Mouse (Mus musculus) heart, embryonic 16.5 days (tissue): Measurements from ENCODE around the gene Metap2. TPM values are rescaled to one million over a fixed set of nuclear protein-coding genes. Genes with fewer than 3 reads are reported as not detected.

ENCODE experiments used
- polyA plus RNA-seq: library from polyadenylated mRNA; unstranded; fragments of >200 nt; fragmentation: Nextera tagmentation; extraction: Ambion mirVana; gene quantifications from 2 replicates; pipeline ENCODE4 v1.2.1, GENCODE M21; 2015

Gene Metap2
- polyA plus RNA-seq, 1 experiment from 2014 or later, result 149 TPM

Other genes starting within 250 kb of the Metap2 start
- gene Usp44, start 65.5 kb downstream of the Metap2 start, polyA plus RNA-seq, result 0.20 and 0.47 TPM in 2 replicates
- gene Vezt, start 138.7 kb upstream of the Metap2 start, polyA plus RNA-seq, result 21.3 and 22.5 TPM in 2 replicates
- 2.2 and 2.5 TPM in 2 replicates for gene Fgd6, start 138.9 kb upstream of the Metap2 start, polyA plus RNA-seq